Mouse (Mus musculus): ENCODE measurements around the gene Col4a2.
A peak's percentile ranks its signal among the peaks of the same experiment; 100 is the strongest.

The Col4a2 gene

GRCm38 (mm10) chr8:11421968-11422367 is 109.4 kb downstream of the Col4a2 start:
- DNase-seq = no peak

GRCm38 (mm10) chr8:11423091-11423490 is 110.5 kb downstream of the Col4a2 start:
- no peak for DNase-seq

- no peak for DNase-seq
Measured at GRCm38 (mm10) chr8:11430688-11431087, 118.1 kb downstream of the Col4a2 start.

GRCm38 (mm10) chr8:11437862-11438261 is 125.3 kb downstream of the Col4a2 start:
- no peak for DNase-seq

- DNase-seq = no peak
Measured at GRCm38 (mm10) chr8:11441291-11441690, 128.7 kb downstream of the Col4a2 start.

GRCm38 (mm10) chr8:11443611-11444010 is 131.0 kb downstream of the Col4a2 start:
- DNase-seq = peak; percentile 83

GRCm38 (mm10) chr8:11444216-11444615 is 131.6 kb downstream of the Col4a2 start:
- DNase-seq = peak; percentile 74

GRCm38 (mm10) chr8:11445790-11446189 is 133.2 kb downstream of the Col4a2 start:
- DNase-seq = peak; percentile 93

- peak; percentile 88 for DNase-seq
Measured at GRCm38 (mm10) chr8:11447910-11448570, 135.4 kb downstream of the Col4a2 start.

GRCm38 (mm10) chr8:11450184-11451113 is 137.8 kb downstream of the Col4a2 start:
- DNase-seq = peak; percentile 90

GRCm38 (mm10) chr8:11452152-11452551 is 139.5 kb downstream of the Col4a2 start:
- DNase-seq = peak; percentile 88

- DNase-seq = no peak
Measured at GRCm38 (mm10) chr8:11452559-11452958, 140.0 kb downstream of the Col4a2 start.

GRCm38 (mm10) chr8:11452974-11453373 is 140.4 kb downstream of the Col4a2 start:
- no peak for DNase-seq

GRCm38 (mm10) chr8:11454228-11454627 is 141.6 kb downstream of the Col4a2 start:
- DNase-seq = no peak

- no peak for DNase-seq
Measured at GRCm38 (mm10) chr8:11457278-11457677, 144.7 kb downstream of the Col4a2 start.

GRCm38 (mm10) chr8:11457981-11458836 is 145.6 kb downstream of the Col4a2 start:
- DNase-seq = peak; percentile 91

- no peak for DNase-seq
Measured at GRCm38 (mm10) chr8:11459016-11459415, 146.4 kb downstream of the Col4a2 start.

GRCm38 (mm10) chr8:11460934-11461333 is 148.3 kb downstream of the Col4a2 start:
- DNase-seq = peak; percentile 96

- DNase-seq = peak; percentile 91
Measured at GRCm38 (mm10) chr8:11461847-11462246, 149.2 kb downstream of the Col4a2 start.

- no peak for DNase-seq
Measured at GRCm38 (mm10) chr8:11462641-11463040, 150.0 kb downstream of the Col4a2 start.

- no peak for DNase-seq
Measured at GRCm38 (mm10) chr8:11463541-11463888, 150.9 kb downstream of the Col4a2 start.

- DNase-seq = peak; percentile 93
Measured at GRCm38 (mm10) chr8:11463889-11464706, 151.5 kb downstream of the Col4a2 start.

Measured in heart, adult 11 months (tissue).